Mouse (Mus musculus): ENCODE data around the gene Rtn4ip1. TPM values are rescaled to one million over a fixed set of nuclear protein-coding genes. Genes with fewer than 3 reads are reported as not detected.
"Not testable (repeated sequence)": the region's sequence is repeated elsewhere in the genome, so short reads cannot be mapped to it uniquely, and the experiment has no call there.

Gene Rtn4ip1
- total RNA-seq, 2 experiments from 2014 or later = 19.5 to 37.1 TPM

- Histone ChIP-seq H3K27ac (no peak overlapping the region), H3K4me3 (no peak overlapping the region)
- intact Hi-C loops (cut with DNase I) = loop anchor here (10.0 kb wide), 1 partner anchor 165 kb away; no protein-coding TSS in a partner anchor
- no peak for TF ChIP-seq CTCF (IDR thresholded peaks at IDR 0.05)
- no peak for DNase-seq
Observed at GRCm38 (mm10) chr10:43910032-43910872, 8.6 kb downstream of the Rtn4ip1 start.

- intact Hi-C loops (cut with DNase I) = loop anchor here (10.0 kb wide), 1 partner anchor 166 kb away; no protein-coding TSS in a partner anchor
- no peak for TF ChIP-seq CTCF (IDR thresholded peaks at IDR 0.05)
- no peak for DNase-seq
- Histone ChIP-seq H3K27ac (no peak overlapping the region), H3K4me3 (no peak overlapping the region)
Observed at GRCm38 (mm10) chr10:43910873-43911142, 9.2 kb downstream of the Rtn4ip1 start.

GRCm38 (mm10) chr10:43912236-43912635, 10.6 kb downstream of the Rtn4ip1 start:
- no peak overlapping the region for H3K27ac ChIP-seq
- H3K4me3 ChIP-seq = no peak overlapping the region
- intact Hi-C loops (cut with DNase I) = loop anchor here (10.0 kb wide), 1 partner anchor 167 kb away; no protein-coding TSS in a partner anchor
- TF ChIP-seq CTCF (IDR thresholded peaks at IDR 0.05) = no peak
- DNase-seq = no peak

GRCm38 (mm10) chr10:43916181-43916580, 14.6 kb downstream of the Rtn4ip1 start:
- Histone ChIP-seq H3K4me3 (no peak overlapping the region), H3K27ac (no peak overlapping the region)
- intact Hi-C loops (cut with DNase I) = loop anchor here (10.0 kb wide), 1 partner anchor 171 kb away; no protein-coding TSS in a partner anchor
- TF ChIP-seq CTCF (IDR thresholded peaks at IDR 0.05) = no peak
- DNase-seq = no peak

GRCm38 (mm10) chr10:43916737-43917136, 15.1 kb downstream of the Rtn4ip1 start:
- TF ChIP-seq CTCF (IDR thresholded peaks at IDR 0.05) = no peak
- Histone ChIP-seq H3K27ac (0 out of 2 replicates have a peak overlapping the region, but pooled peaks have one; percentile 4), H3K4me3 (no peak overlapping the region)
- no peak for DNase-seq
- intact Hi-C loops (cut with DNase I) = loop anchor here (10.0 kb wide), 1 partner anchor 172 kb away; no protein-coding TSS in a partner anchor

- peak; percentile 83 for DNase-seq
- no peak overlapping the region for H3K27ac ChIP-seq
- peak; percentile 97 for TF ChIP-seq CTCF (IDR thresholded peaks at IDR 0.05)
- H3K4me3 ChIP-seq = no peak overlapping the region
- intact Hi-C loops (cut with DNase I) = loop anchor here (1.0 to 10.0 kb wide), 2 partner anchors 174 to 344 kb away; no protein-coding TSS in a partner anchor
Observed at GRCm38 (mm10) chr10:43918696-43919608, 17.3 kb downstream of the Rtn4ip1 start.

- DNase-seq = no peak
- no peak overlapping the region for H3K27ac ChIP-seq
- intact Hi-C loops (cut with DNase I) = no loop called here
- no peak for TF ChIP-seq CTCF (IDR thresholded peaks at IDR 0.05)
- H3K4me3 ChIP-seq = no peak overlapping the region
Observed at GRCm38 (mm10) chr10:43923096-43923495, 21.5 kb downstream of the Rtn4ip1 start.

GRCm38 (mm10) chr10:43925776-43926175, 24.2 kb downstream of the Rtn4ip1 start:
- H3K4me3 ChIP-seq; H3K27ac ChIP-seq; intact Hi-C loops (cut with DNase I); DNase-seq: not testable (repeated sequence)

- intact Hi-C loops (cut with DNase I) = no loop called here
- Histone ChIP-seq H3K4me3 (no peak overlapping the region), H3K27ac (no peak overlapping the region)
- DNase-seq = peak; percentile 18
- no peak for TF ChIP-seq CTCF (IDR thresholded peaks at IDR 0.05)
Observed at GRCm38 (mm10) chr10:43927736-43928135, 26.1 kb downstream of the Rtn4ip1 start.

GRCm38 (mm10) chr10:43928596-43928995, 27.0 kb downstream of the Rtn4ip1 start:
- Histone ChIP-seq H3K4me3 (no peak overlapping the region), H3K27ac (no peak overlapping the region)
- TF ChIP-seq CTCF (IDR thresholded peaks at IDR 0.05) = no peak
- intact Hi-C loops (cut with DNase I) = no loop called here
- no peak for DNase-seq

- no peak for DNase-seq
- intact Hi-C loops (cut with DNase I) = no loop called here
- Histone ChIP-seq H3K4me3 (no peak overlapping the region), H3K27ac (no peak overlapping the region)
- TF ChIP-seq CTCF (IDR thresholded peaks at IDR 0.05) = no peak
Observed at GRCm38 (mm10) chr10:43939136-43939662, 37.6 kb downstream of the Rtn4ip1 start.

- DNase-seq = no peak
- Histone ChIP-seq H3K4me3 (no peak overlapping the region), H3K27ac (no peak overlapping the region)
- intact Hi-C loops (cut with DNase I) = no loop called here
- TF ChIP-seq CTCF (IDR thresholded peaks at IDR 0.05) = no peak
Observed at GRCm38 (mm10) chr10:43943736-43944135, 42.1 kb downstream of the Rtn4ip1 start.
